Mouse (Mus musculus): Measurements from ENCODE around the gene Slc7a1. TPM values are rescaled to one million over a fixed set of nuclear protein-coding genes. Genes with fewer than 3 reads are reported as not detected.

Gene Slc7a1
- 32.4 and 37.5 TPM in 2 replicates for polyA plus RNA-seq (2015; fragmentation: Nextera tagmentation; extraction: Ambion mirVana)

DNA sequence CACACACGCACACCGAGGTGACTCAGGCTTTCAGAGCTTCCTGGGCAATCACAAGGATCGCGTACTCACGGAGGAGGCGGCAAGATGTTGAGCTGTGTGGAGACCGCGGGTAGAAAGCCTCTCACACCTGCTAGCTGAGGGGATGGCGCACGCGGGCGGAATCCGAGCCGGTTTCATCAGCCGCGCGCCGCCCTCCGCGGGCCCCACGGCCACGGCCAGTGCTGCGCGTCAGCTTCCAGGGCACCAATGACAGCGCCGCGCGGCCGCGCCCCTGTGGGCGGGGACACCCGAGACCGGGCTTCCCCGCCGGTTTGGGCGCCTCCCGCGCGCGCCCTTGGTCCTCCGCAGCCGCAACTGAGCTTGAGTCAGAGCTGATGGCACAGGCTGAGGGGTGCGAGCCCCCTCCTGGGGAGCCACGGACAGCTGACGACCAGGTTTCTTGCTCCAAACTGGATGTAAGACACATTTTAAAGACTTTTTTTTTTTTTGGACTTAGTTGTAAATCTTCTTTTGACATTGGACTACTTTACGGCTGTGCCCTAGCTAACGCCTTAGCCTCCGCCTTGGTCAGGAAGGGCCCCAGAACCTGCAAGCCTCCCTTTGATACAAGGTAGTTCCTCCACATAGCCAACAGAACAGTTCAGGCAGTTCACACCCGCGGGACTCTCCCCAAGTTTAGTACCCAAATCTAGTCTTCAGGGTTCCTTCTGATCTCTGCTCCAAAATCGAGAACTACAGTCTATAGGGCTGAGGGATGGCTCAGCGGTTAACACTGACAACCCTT is at the start of gene Slc7a1:
Gene Slc7a1, minus strand, starts transcription at position 245 of the 784 bp plus-strand sequence.
- H3K27ac ChIP-seq (replicated peaks), result peak within 1 kb of the TSS; percentile 51
- H3K4me1 ChIP-seq, result peaks cover 11% of the 10 kb centered on the region; the same call in 1 of the 2 replicates
- H3K36me3 ChIP-seq, result no peaks in the 10 kb centered on the region
- 2% methylated on average over 51 of the region's 52 CpGs for WGBS
- H3K4me2 ChIP-seq (replicated peaks), result peak within 1 kb of the TSS; percentile 91
- no peaks in the 10 kb centered on the region for H3K27me3 ChIP-seq
- H3K9ac ChIP-seq (replicated peaks), result peak within 1 kb of the TSS; percentile 68
- ATAC-seq (replicated peaks), result peak; percentile 95
- peak within 1 kb of the TSS; percentile 74 for H3K4me3 ChIP-seq
- no peaks in the 10 kb centered on the region for H3K9me3 ChIP-seq

- H3K4me2 ChIP-seq (replicated peaks), result no peak overlapping the region
- 82% methylated on average over 2 of the region's 2 CpGs for WGBS
These were observed 45.3 kb upstream of the Slc7a1 start for GRCm38 (mm10) chr5:148444974-148445373.

GRCm38 (mm10) chr5:148443734-148444133 is 44.0 kb upstream of the Slc7a1 start:
- Histone ChIP-seq H3K9ac (replicated peaks) (no peak overlapping the region), H3K4me2 (replicated peaks) (no peak overlapping the region), H3K36me3 (no peaks in the 10 kb centered on the region), H3K9me3 (no peaks in the 10 kb centered on the region), H3K4me3 (no peak overlapping the region), H3K27me3 (no peaks in the 10 kb centered on the region), H3K27ac (replicated peaks) (no peak overlapping the region), H3K4me1 (no peaks in the 10 kb centered on the region)
- 74% methylated on average over 5 of the region's 5 CpGs for WGBS
- ATAC-seq (replicated peaks), result no peak

More at GRCm38 (mm10) chr5:148444974-148445373, 45.3 kb upstream of the Slc7a1 start:
- Histone ChIP-seq H3K36me3 (no peaks in the 10 kb centered on the region), H3K4me3 (no peak overlapping the region), H3K27me3 (no peaks in the 10 kb centered on the region), H3K4me1 (no peaks in the 10 kb centered on the region), H3K27ac (replicated peaks) (no peak overlapping the region), H3K9me3 (no peaks in the 10 kb centered on the region), H3K9ac (replicated peaks) (no peak overlapping the region)
- no peak for ATAC-seq (replicated peaks)

- Histone ChIP-seq H3K4me3 (no peak overlapping the region), H3K4me1 (no peaks in the 10 kb centered on the region), H3K27ac (replicated peaks) (no peak overlapping the region), H3K36me3 (no peaks in the 10 kb centered on the region), H3K27me3 (no peaks in the 10 kb centered on the region), H3K9ac (replicated peaks) (no peak overlapping the region), H3K4me2 (replicated peaks) (no peak overlapping the region), H3K9me3 (no peaks in the 10 kb centered on the region)
- ATAC-seq (replicated peaks), result no peak
- WGBS, result 63% methylated on average over 3 of the region's 3 CpGs
These were observed 36.0 kb upstream of the Slc7a1 start for GRCm38 (mm10) chr5:148435660-148436059.

- no peaks in the 10 kb centered on the region for H3K9me3 ChIP-seq
- H3K4me3 ChIP-seq, result no peak overlapping the region
- 79% methylated on average over 5 of the region's 5 CpGs for WGBS
- H3K4me1 ChIP-seq, result no peaks in the 10 kb centered on the region
- H3K4me2 ChIP-seq (replicated peaks), result no peak overlapping the region
- H3K27me3 ChIP-seq, result no peaks in the 10 kb centered on the region
- ATAC-seq (replicated peaks), result no peak
- H3K36me3 ChIP-seq, result no peaks in the 10 kb centered on the region
- H3K27ac ChIP-seq (replicated peaks), result no peak overlapping the region
- no peak overlapping the region for H3K9ac ChIP-seq (replicated peaks)
These were observed 32.4 kb upstream of the Slc7a1 start for GRCm38 (mm10) chr5:148432121-148432520.

DNA sequence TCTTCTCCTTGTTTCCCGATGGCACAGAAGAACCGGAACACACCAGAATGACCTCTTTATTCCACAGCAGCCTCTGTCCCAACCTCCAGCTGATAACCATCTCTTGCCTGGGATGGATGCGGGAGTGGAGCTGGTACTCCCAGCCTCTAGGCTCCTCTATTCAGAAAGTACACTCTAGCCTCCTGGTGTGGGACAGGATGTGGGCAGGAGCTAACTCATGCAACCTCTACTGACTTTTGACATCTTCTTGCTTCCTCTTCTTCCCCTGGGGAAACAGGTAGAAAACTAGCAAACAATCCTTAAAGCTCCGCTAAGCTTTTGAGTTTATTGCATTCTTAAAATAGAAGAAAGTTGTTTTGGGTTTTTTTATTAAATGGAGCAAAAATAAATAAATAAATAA is 29.1 kb upstream of the Slc7a1 start:
- Histone ChIP-seq H3K36me3 (no peaks in the 10 kb centered on the region), H3K4me2 (replicated peaks) (no peak overlapping the region), H3K9me3 (no peaks in the 10 kb centered on the region), H3K27me3 (no peaks in the 10 kb centered on the region), H3K4me3 (no peak overlapping the region), H3K9ac (replicated peaks) (no peak overlapping the region), H3K27ac (replicated peaks) (no peak overlapping the region), H3K4me1 (no peaks in the 10 kb centered on the region)
- 93% methylated on average over 4 of the region's 4 CpGs for WGBS
- no peak for ATAC-seq (replicated peaks)

- H3K36me3 ChIP-seq, result no peaks in the 10 kb centered on the region
- H3K4me1 ChIP-seq, result no peaks in the 10 kb centered on the region
- no peak overlapping the region for H3K9ac ChIP-seq (replicated peaks)
- no peaks in the 10 kb centered on the region for H3K9me3 ChIP-seq
- no peak overlapping the region for H3K27ac ChIP-seq (replicated peaks)
- no peak overlapping the region for H3K4me2 ChIP-seq (replicated peaks)
- no peak overlapping the region for H3K4me3 ChIP-seq
- ATAC-seq (replicated peaks), result no peak
- no peaks in the 10 kb centered on the region for H3K27me3 ChIP-seq
- 82% methylated on average over 6 of the region's 6 CpGs for WGBS
These were observed 25.4 kb upstream of the Slc7a1 start for GRCm38 (mm10) chr5:148425136-148425535.

- no peak for ATAC-seq (replicated peaks)
- no peaks in the 10 kb centered on the region for H3K9me3 ChIP-seq
- H3K4me2 ChIP-seq (replicated peaks), result no peak overlapping the region
- no peak overlapping the region for H3K4me3 ChIP-seq
- H3K9ac ChIP-seq (replicated peaks), result no peak overlapping the region
- no peaks in the 10 kb centered on the region for H3K27me3 ChIP-seq
- 67% methylated on average over 2 of the region's 2 CpGs for WGBS
- H3K36me3 ChIP-seq, result no peaks in the 10 kb centered on the region
- 0 out of 2 replicates have a peak, but pooled peaks cover 5% of the 10 kb centered on the region for H3K4me1 ChIP-seq
- no peak overlapping the region for H3K27ac ChIP-seq (replicated peaks)
These were observed 21.6 kb upstream of the Slc7a1 start for GRCm38 (mm10) chr5:148421326-148421725.

GRCm38 (mm10) chr5:148419112-148419526 is 19.4 kb upstream of the Slc7a1 start:
- H3K9me3 ChIP-seq, result no peaks in the 10 kb centered on the region
- 0 out of 2 replicates have a peak, but pooled peaks cover 8% of the 10 kb centered on the region for H3K4me1 ChIP-seq
- no peak overlapping the region for H3K4me2 ChIP-seq (replicated peaks)
- no peak overlapping the region for H3K27ac ChIP-seq (replicated peaks)
- WGBS, result 43% methylated on average over 9 of the region's 9 CpGs
- no peaks in the 10 kb centered on the region for H3K27me3 ChIP-seq
- no peak overlapping the region for H3K9ac ChIP-seq (replicated peaks)
- H3K36me3 ChIP-seq, result no peaks in the 10 kb centered on the region
- ATAC-seq (replicated peaks), result no peak
- H3K4me3 ChIP-seq, result no peak overlapping the region

DNA sequence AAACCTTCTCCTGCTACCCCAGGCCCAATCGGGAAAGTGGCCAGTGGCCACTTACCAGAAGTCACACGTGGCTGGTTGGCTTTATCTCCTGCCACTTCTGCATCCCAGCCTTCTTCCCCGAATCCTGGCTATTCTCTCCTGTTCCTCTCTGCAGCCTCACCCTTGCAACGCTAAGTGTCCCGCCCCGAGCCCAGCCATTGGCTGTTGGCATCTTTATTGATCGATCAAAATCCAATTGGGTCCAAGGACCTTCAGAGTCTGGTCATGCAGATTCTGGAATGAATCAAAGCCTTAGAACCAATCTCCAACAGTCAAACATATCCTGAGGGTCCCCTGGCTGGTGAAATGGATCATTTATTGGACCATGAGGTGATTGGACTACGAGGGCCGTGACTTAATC is 18.7 kb upstream of the Slc7a1 start:
- Histone ChIP-seq H3K27ac (replicated peaks) (no peak overlapping the region), H3K4me1 (0 out of 2 replicates have a peak, but pooled peaks cover 8% of the 10 kb centered on the region), H3K9ac (replicated peaks) (no peak overlapping the region), H3K9me3 (no peaks in the 10 kb centered on the region), H3K4me2 (replicated peaks) (no peak overlapping the region), H3K27me3 (no peaks in the 10 kb centered on the region), H3K4me3 (no peak overlapping the region), H3K36me3 (no peaks in the 10 kb centered on the region)
- WGBS, result 97% methylated on average over 9 of the region's 9 CpGs
- no peak for ATAC-seq (replicated peaks)

DNA sequence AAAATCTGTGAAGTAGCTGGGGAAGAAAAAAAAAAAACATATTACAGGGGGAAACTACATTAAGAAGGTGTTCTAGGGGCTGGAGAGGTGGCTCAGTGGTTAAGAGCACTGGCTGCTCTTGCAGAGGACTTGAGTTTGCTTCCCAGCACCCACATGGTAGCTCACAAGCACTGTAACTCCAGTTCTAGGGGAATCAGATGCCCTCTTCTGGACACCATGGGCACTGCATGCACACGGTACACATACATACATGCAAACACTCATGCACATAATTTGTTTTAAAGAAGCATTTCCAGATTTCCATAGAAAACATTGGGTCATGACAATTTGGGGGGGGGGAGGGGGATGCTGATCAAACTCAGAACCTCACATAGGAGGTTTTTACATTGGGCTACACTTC is 18.1 kb upstream of the Slc7a1 start:
- no peak for ATAC-seq (replicated peaks)
- 0 out of 2 replicates have a peak, but pooled peaks cover 8% of the 10 kb centered on the region for H3K4me1 ChIP-seq
- H3K27ac ChIP-seq (replicated peaks), result no peak overlapping the region
- no peak overlapping the region for H3K9ac ChIP-seq (replicated peaks)
- no peak overlapping the region for H3K4me2 ChIP-seq (replicated peaks)
- WGBS, result 100% methylated on average over 1 of the region's 1 CpGs
- H3K9me3 ChIP-seq, result no peaks in the 10 kb centered on the region
- no peaks in the 10 kb centered on the region for H3K36me3 ChIP-seq
- H3K4me3 ChIP-seq, result no peak overlapping the region
- H3K27me3 ChIP-seq, result no peaks in the 10 kb centered on the region

DNA sequence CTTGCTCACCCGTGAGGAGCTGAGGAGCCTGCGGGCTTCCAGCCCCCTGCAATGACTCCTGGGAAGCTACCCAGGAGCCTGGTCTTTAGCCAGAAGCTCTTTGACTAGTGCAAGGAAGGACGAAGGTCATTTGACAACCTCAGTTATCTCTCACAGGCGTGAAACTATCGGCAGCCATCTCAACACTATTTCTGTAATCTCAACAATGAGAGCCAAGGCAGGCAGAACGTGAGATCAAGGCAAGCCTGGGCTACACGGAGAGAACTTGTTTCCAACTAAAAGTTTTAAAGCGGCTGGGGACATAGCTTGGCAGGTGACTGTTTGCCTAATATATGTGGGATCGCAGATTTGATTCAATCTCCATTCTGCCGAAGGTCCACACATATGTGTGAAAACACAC is 16.8 kb upstream of the Slc7a1 start:
- Histone ChIP-seq H3K27me3 (no peaks in the 10 kb centered on the region), H3K9ac (replicated peaks) (no peak overlapping the region), H3K4me1 (0 out of 2 replicates have a peak, but pooled peaks cover 8% of the 10 kb centered on the region), H3K9me3 (no peaks in the 10 kb centered on the region), H3K27ac (replicated peaks) (no peak overlapping the region), H3K4me2 (replicated peaks) (no peak overlapping the region), H3K4me3 (no peak overlapping the region), H3K36me3 (no peaks in the 10 kb centered on the region)
- 72% methylated on average over 10 of the region's 10 CpGs for WGBS
- no peak for ATAC-seq (replicated peaks)
